Mouse (Mus musculus): ENCODE data around the gene Cpsf4. TPM values are rescaled to one million over a fixed set of nuclear protein-coding genes. Genes with fewer than 3 reads are reported as not detected.

Gene Cpsf4
- 3.5 TPM for polyA plus RNA-seq (2014; fragmentation: Illumina TruSeq; extraction: RNeasy Lipid Tissue Mini Kit (QIAGEN cat#74804); ENCODE audit: low read depth, low replicate concordance)

DNA sequence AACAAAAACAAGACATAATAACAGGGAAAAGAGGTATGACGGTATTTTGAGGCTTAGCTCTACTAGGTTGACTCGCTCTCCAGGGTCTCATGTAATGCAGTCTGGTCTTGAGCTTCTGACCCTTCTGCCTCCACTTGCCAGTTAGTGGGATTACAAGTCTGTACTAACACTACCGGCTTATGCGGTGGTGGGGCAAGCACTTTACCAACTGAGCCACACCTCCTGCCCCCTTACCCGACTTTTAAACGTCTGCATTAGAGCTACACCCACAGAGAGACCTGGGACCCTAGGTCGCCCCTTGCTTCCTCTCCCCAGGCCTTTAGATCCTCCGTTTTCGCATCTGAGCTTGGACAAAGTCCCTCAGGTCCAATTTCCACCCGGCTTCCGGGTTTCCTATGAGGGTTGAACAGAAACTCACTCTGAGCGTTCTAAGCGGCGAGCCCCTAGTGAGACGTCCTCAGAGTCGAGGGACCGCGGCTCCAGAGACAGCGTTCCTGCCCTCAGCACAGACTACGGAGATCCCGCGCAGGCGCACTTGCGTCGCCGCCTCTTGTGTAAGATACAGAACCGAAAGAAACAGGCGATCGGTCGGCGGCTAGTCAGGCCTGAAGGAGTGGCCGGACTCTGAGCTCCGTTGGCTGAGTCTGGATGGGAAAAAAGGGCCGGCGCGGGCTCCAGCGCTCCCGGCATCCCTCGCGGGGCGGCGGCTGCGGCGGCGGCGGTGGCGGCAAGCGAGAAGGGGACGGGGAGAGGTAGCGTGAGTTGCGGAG, at the start of gene Cpsf4, which contains the start of gene Ptcd1:
Cpsf4 (plus strand) TSS at position 678 of the 770 bp plus-strand sequence.
Ptcd1 (minus strand) TSS at position 573 of the 770 bp plus-strand sequence.

DNA sequence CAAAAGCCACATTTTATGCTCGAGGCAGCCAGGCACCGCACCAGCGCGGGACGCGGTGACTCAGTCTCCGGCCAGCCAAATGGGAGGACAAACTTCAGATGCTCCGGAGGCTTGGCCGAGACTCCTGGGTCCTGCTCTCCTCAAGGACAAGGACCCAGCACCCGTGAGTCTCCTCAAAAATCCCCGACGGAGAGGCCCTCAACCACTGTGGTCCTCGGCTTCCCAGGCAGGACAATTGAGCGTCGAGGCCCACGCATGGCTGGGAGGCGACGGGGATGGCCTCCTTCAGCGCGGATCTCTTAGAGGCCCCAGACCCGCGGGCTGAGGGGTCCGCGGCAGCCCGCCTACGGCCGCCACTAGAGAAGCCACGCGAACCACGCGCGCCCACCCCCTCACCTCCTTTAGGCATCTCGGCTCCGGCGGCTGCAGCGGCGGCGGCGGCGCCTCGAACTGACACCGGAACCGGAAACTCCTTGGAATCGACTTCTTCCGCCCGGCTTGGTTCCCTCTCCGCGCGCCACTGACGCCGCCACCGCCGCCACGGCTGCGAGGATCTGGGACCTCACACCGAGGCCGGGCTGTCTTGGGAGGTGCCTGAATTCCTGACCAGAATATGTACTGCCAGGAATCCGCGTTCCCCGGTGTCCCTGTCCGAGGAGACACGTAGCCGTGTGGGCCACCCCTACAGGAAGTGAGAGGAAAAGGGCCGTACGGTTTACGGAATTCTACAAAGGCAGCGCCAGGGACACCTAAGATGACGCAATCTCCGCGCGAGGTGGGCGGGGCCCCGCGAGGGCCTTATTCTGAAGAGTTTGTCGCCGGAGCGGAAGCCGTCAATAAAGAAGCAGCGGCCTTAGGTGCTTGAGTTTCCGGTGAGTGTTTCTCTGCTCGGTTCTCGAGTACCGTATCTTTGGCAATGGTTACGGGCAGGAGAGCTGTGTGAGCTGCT, 27.2 kb upstream of the Cpsf4 start, which contains the start of the genes Pdap1 and Bud31:
Pdap1 (minus strand) TSS at position 668 of the 949 bp plus-strand sequence.
Bud31 (plus strand) TSS at position 792 of the 949 bp plus-strand sequence.

DNA sequence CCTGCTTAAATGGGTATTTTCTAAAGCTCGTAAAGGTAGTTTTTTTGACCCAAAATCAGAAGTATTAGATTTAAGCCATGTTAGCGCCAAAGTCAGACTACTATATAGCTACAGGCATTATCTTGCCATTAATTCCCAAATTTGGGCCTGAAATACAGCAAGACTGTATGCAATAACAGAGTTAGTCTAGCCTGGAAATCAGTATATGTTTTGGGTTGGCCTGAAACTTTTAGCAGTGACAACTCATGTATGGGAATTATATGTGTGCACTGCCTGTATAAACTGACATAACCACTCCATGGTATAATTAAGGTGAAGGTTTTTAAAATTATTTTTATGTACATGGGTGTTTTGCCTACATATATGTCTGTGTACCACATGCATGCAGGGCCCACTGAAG, 24.9 kb downstream of the Cpsf4 start, which contains the start of gene Atp5j2:
Atp5j2 (minus strand) TSS at position 101 of the 400 bp plus-strand sequence.

GRCm38 (mm10) chr5:145201321-145201991, 34.4 kb downstream of the Cpsf4 start, which contains the start of gene Zkscan14:
Gene Zkscan14, minus strand, starts transcription at chr5:145201868.

GRCm38 (mm10) chr5:145203936-145204691, 37.1 kb downstream of the Cpsf4 start, which contains the start of gene Zkscan5:
Gene Zkscan5, plus strand, starts transcription at chr5:145204562.

DNA sequence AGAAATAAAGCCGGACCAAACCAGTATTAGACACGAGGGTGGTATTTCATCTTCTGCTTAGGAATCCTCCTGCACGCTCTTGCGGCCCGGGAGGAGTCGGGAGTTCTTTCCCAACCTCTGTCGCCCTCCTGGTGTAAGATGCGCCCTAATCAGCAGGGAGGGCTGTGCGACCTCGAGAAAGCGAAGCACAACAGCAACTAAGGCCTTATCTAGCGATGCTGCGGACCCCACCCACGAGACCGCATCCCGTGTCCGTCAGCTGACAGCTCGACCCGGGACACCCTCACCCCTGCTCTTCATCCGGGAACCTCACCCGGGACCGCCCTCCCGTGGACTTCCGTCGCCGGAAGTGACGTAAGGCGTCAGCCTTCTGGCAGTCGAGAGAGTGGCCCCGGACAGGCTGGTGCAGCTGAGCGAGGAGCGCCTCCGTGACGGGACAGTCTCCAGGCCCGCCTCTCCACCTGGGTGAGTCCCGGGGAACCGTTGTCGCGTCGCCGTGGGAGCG, 64.4 kb downstream of the Cpsf4 start, which contains the start of gene Zfp655:
Zfp655 (plus strand) TSS at position 349 of the 505 bp plus-strand sequence.

Other genes with a start within 250 kb of the Cpsf4 start
- gene Smurf1, start 201.4 kb upstream of the Cpsf4 start, polyA plus RNA-seq (2014; fragmentation: Illumina TruSeq; extraction: RNeasy Lipid Tissue Mini Kit (QIAGEN cat#74804); ENCODE audit: low read depth, low replicate concordance): 4.1 TPM
- gene Gm4871, start 134.5 kb upstream of the Cpsf4 start, polyA plus RNA-seq (2014; fragmentation: Illumina TruSeq; extraction: RNeasy Lipid Tissue Mini Kit (QIAGEN cat#74804); ENCODE audit: low read depth, low replicate concordance): not detected
- gene 1700018F24Rik, start 124.2 kb upstream of the Cpsf4 start, polyA plus RNA-seq (2014; fragmentation: Illumina TruSeq; extraction: RNeasy Lipid Tissue Mini Kit (QIAGEN cat#74804); ENCODE audit: low read depth, low replicate concordance): not detected
- 14.7 TPM for gene Arpc1a, start 83.4 kb upstream of the Cpsf4 start, polyA plus RNA-seq (2014; fragmentation: Illumina TruSeq; extraction: RNeasy Lipid Tissue Mini Kit (QIAGEN cat#74804); ENCODE audit: low read depth, low replicate concordance)
- not detected for gene Kpna7, start 83.2 kb upstream of the Cpsf4 start, polyA plus RNA-seq (2014; fragmentation: Illumina TruSeq; extraction: RNeasy Lipid Tissue Mini Kit (QIAGEN cat#74804); ENCODE audit: low read depth, low replicate concordance)
- 7.8 TPM for gene Arpc1b, start 53.0 kb upstream of the Cpsf4 start, polyA plus RNA-seq (2014; fragmentation: Illumina TruSeq; extraction: RNeasy Lipid Tissue Mini Kit (QIAGEN cat#74804); ENCODE audit: low read depth, low replicate concordance)
- gene Pdap1, start 27.0 kb upstream of the Cpsf4 start, polyA plus RNA-seq (2014; fragmentation: Illumina TruSeq; extraction: RNeasy Lipid Tissue Mini Kit (QIAGEN cat#74804); ENCODE audit: low read depth, low replicate concordance): 22.0 TPM
- gene Bud31, start 26.9 kb upstream of the Cpsf4 start, polyA plus RNA-seq (2014; fragmentation: Illumina TruSeq; extraction: RNeasy Lipid Tissue Mini Kit (QIAGEN cat#74804); ENCODE audit: low read depth, low replicate concordance): 146 TPM
- gene Ptcd1, start 105 bp upstream of the Cpsf4 start, polyA plus RNA-seq (2014; fragmentation: Illumina TruSeq; extraction: RNeasy Lipid Tissue Mini Kit (QIAGEN cat#74804); ENCODE audit: low read depth, low replicate concordance): 1.1 TPM
- gene Atp5j2, start 24.8 kb downstream of the Cpsf4 start, polyA plus RNA-seq (2014; fragmentation: Illumina TruSeq; extraction: RNeasy Lipid Tissue Mini Kit (QIAGEN cat#74804); ENCODE audit: low read depth, low replicate concordance): 48.6 TPM
- gene Zkscan14, start 34.7 kb downstream of the Cpsf4 start, polyA plus RNA-seq (2014; fragmentation: Illumina TruSeq; extraction: RNeasy Lipid Tissue Mini Kit (QIAGEN cat#74804); ENCODE audit: low read depth, low replicate concordance): 1.2 TPM
- 4.2 TPM for gene Zkscan5, start 37.3 kb downstream of the Cpsf4 start, polyA plus RNA-seq (2014; fragmentation: Illumina TruSeq; extraction: RNeasy Lipid Tissue Mini Kit (QIAGEN cat#74804); ENCODE audit: low read depth, low replicate concordance)
- gene Zfp655, start 64.5 kb downstream of the Cpsf4 start, polyA plus RNA-seq (2014; fragmentation: Illumina TruSeq; extraction: RNeasy Lipid Tissue Mini Kit (QIAGEN cat#74804); ENCODE audit: low read depth, low replicate concordance): 48.2 TPM
- 0.29 TPM for gene Zscan25, start 113.3 kb downstream of the Cpsf4 start, polyA plus RNA-seq (2014; fragmentation: Illumina TruSeq; extraction: RNeasy Lipid Tissue Mini Kit (QIAGEN cat#74804); ENCODE audit: low read depth, low replicate concordance)
- 0.45 TPM for gene Cyp3a57, start 178.1 kb downstream of the Cpsf4 start, polyA plus RNA-seq (2014; fragmentation: Illumina TruSeq; extraction: RNeasy Lipid Tissue Mini Kit (QIAGEN cat#74804); ENCODE audit: low read depth, low replicate concordance)

Data from liver, adult 10 weeks (tissue).